Mouse (Mus musculus) stomach, embryonic 14.5 days (tissue): ENCODE data around the gene Dnajc16. TPM values are rescaled to one million over a fixed set of nuclear protein-coding genes. Genes with fewer than 3 reads are reported as not detected.
A peak's percentile ranks its signal among the peaks of the same experiment; 100 is the strongest.

Experiments
- ATAC-seq: fragments of 200-750 bp; cut with Nextera tagmentation; 2 replicates; pipeline ENCODE4 v1.8.0; 2017; ENCODE audit warnings: low read depth, moderate TSS enrichment; ENCODE audit not compliant: insufficient number of reproducible peaks, insufficient read depth, low FRiP score
- H3K27ac ChIP-seq: fragments of 300-500 bp; sonication (generic); 2 replicates; pipeline ENCODE4 v1.5.1; 2014; ENCODE audit warnings: mild to moderate bottlenecking, low read length, moderate library complexity, mixed read lengths
- H3K27me3 ChIP-seq: fragments of 300-500 bp; sonication (generic); 2 replicates; pipeline ENCODE4 v1.6.1; 2014; ENCODE audit warnings: low read length, control low read depth, mixed read lengths; ENCODE audit not compliant: control insufficient read depth, insufficient read depth
- H3K36me3 ChIP-seq: fragments of 300-500 bp; sonication (generic); 2 replicates; pipeline ENCODE4 v1.6.1; 2014; ENCODE audit warnings: mild to moderate bottlenecking, control low read depth, low read length, moderate library complexity, mixed read lengths; ENCODE audit not compliant: control insufficient read depth, insufficient read depth
- H3K4me1 ChIP-seq: fragments of 300-500 bp; sonication (generic); 2 replicates; pipeline ENCODE4 v1.6.1; 2014; ENCODE audit warnings: low read length, control low read depth, mixed read lengths; ENCODE audit not compliant: control insufficient read depth, insufficient read depth
- H3K4me2 ChIP-seq: fragments of 300-500 bp; sonication (generic); replicated peaks from 2 replicates; pipeline ENCODE4 v1.6.1; 2014; ENCODE audit warnings: low read depth, low read length, control low read depth
- H3K4me3 ChIP-seq: fragments of 300-500 bp; sonication (generic); 2 replicates; pipeline ENCODE4 v1.5.1; 2014; ENCODE audit warnings: low read depth, low read length, control low read depth
- H3K9ac ChIP-seq: fragments of 300-500 bp; sonication (generic); replicated peaks from 2 replicates; pipeline ENCODE4 v1.6.1; 2014; ENCODE audit warnings: low read depth, mild to moderate bottlenecking, control low read depth, low read length, moderate library complexity, mixed read lengths
- H3K9me3 ChIP-seq: fragments of 300-500 bp; sonication (generic); 2 replicates; pipeline ENCODE4 v1.6.1; 2016; ENCODE audit warnings: low read depth, low read length, control low read depth; ENCODE audit not compliant: control insufficient read depth
- WGBS: fragments of 180-500 bp; shearing (Covaris S2); extraction: QIAGEN DNeasy Blood & Tissue Kit; methylation state at CpG from one replicate; pipeline ENCODE4 v1.1.7; 2014; 5-methylcytosine and 5-hydroxymethylcytosine counted together
- polyA plus RNA-seq: library from polyadenylated mRNA; unstranded; fragments of >200 nt; fragmentation: Nextera tagmentation; extraction: Ambion mirVana; gene quantifications from 2 replicates; pipeline ENCODE4 v1.2.1, GENCODE M21; 2014

Gene Dnajc16
- polyA plus RNA-seq, 1 experiment from 2014 or later, result 3.7 TPM

GRCm38 (mm10) chr4:141736856-141737255 lies 53.9 kb downstream of the Dnajc16 start:
- H3K4me3 ChIP-seq, result no peak overlapping the region
- ATAC-seq, result no peak

DNA sequence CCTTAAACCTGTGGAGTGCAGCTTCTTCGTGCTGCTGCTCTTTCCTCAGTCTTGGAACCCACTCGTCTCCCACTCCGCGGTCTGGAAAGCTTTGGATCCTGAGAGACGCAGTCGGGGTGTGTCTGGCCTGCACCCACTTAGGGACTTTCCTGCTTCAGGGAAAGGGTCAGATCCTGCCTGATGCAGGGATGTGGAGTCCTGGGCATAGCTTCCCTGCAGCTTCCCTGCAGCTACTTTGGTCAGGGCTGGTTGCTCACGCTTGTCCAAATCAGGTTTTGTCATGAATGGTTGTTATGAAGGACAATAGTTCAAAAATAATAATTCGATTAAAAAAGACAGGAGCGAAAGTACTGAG lies 55.5 kb downstream of the Dnajc16 start:
- no peaks in the 10 kb centered on the region for H3K27me3 ChIP-seq
- ATAC-seq, result no peak; the same call in 1 of the 2 replicates
- peak overlapping the region; percentile 86 for H3K27ac ChIP-seq
- no peaks in the 10 kb centered on the region for H3K4me1 ChIP-seq
- WGBS, result 28% methylated on average over 9 of the region's 9 CpGs
- H3K4me3 ChIP-seq, result peak overlapping the region; percentile 29
- H3K36me3 ChIP-seq, result no peaks in the 10 kb centered on the region
- no peaks in the 10 kb centered on the region for H3K9me3 ChIP-seq
- H3K9ac ChIP-seq, result no peak overlapping the region
- H3K4me2 ChIP-seq, result peak overlapping the region; percentile 40

More at GRCm38 (mm10) chr4:141736856-141737255, 53.9 kb downstream of the Dnajc16 start:
- no peaks in the 10 kb centered on the region for H3K27me3 ChIP-seq
- no peak overlapping the region for H3K9ac ChIP-seq
- no peak overlapping the region for H3K4me2 ChIP-seq
- H3K9me3 ChIP-seq, result no peaks in the 10 kb centered on the region
- WGBS, result 70% methylated on average over 4 of the region's 4 CpGs
- no peak overlapping the region for H3K27ac ChIP-seq
- H3K4me1 ChIP-seq, result no peaks in the 10 kb centered on the region
- no peaks in the 10 kb centered on the region for H3K36me3 ChIP-seq

GRCm38 (mm10) chr4:141734446-141735205 lies 56.1 kb downstream of the Dnajc16 start:
- peak overlapping the region; percentile 86 for H3K27ac ChIP-seq
- peak overlapping the region; percentile 40 for H3K4me2 ChIP-seq
- peak; percentile 95 for ATAC-seq
- H3K9ac ChIP-seq, result 0 out of 2 replicates have a peak overlapping the region, but pooled peaks have one; percentile 21
- H3K4me1 ChIP-seq, result no peaks in the 10 kb centered on the region
- H3K36me3 ChIP-seq, result no peaks in the 10 kb centered on the region
- H3K9me3 ChIP-seq, result no peaks in the 10 kb centered on the region
- H3K27me3 ChIP-seq, result no peaks in the 10 kb centered on the region
- WGBS, result 5% methylated on average over 24 of the region's 24 CpGs
- H3K4me3 ChIP-seq, result peak overlapping the region; percentile 29

DNA sequence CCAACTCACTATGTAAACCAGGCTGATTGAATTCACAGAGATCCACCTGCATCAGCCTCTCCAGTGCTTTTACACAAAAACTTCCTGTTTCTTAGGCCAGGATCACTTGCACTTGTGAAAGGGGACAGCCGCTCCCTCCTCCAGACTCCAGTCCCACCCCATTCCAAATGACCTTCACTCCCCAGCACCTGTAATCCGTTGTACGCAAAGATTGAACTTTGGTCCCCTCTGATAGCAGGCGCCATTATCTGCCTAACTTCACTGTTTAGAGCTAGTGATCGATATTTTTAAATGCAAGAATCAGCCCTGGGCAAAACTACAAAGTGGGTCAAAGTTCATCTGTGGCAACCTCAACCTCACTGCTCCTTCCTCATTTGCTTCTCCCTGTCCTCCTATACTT lies 59.0 kb downstream of the Dnajc16 start:
- no peaks in the 10 kb centered on the region for H3K9me3 ChIP-seq
- no peak for ATAC-seq
- H3K27ac ChIP-seq, result no peak overlapping the region
- H3K36me3 ChIP-seq, result no peaks in the 10 kb centered on the region
- H3K4me3 ChIP-seq, result no peak overlapping the region
- no peaks in the 10 kb centered on the region for H3K27me3 ChIP-seq
- H3K4me2 ChIP-seq, result no peak overlapping the region
- 62% methylated on average over 5 of the region's 5 CpGs for WGBS
- H3K4me1 ChIP-seq, result no peaks in the 10 kb centered on the region
- H3K9ac ChIP-seq, result no peak overlapping the region

DNA sequence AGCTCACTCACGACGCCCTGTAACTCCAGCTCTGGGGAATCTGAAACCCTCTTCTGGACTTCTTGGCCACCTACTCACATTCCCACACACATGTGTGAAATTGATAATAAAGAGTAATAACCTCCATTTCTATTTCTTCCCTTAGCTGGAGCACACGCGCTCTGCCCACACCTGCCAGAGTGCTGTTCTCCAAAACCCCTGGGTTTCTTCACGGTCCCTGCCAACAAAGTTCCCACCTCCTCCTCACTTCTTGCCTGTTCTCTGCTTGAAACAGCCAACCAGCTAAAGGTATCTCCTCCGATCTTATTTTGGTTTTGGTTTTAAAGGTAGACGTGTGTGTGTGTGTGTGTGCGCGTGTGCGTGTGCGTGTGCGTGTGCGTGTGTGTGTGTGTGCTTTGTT lies 60.3 kb downstream of the Dnajc16 start:
- H3K36me3 ChIP-seq, result no peaks in the 10 kb centered on the region
- 82% methylated on average over 13 of the region's 13 CpGs for WGBS
- H3K4me2 ChIP-seq, result no peak overlapping the region
- H3K27ac ChIP-seq, result no peak overlapping the region
- no peak overlapping the region for H3K4me3 ChIP-seq
- no peaks in the 10 kb centered on the region for H3K9me3 ChIP-seq
- H3K4me1 ChIP-seq, result no peaks in the 10 kb centered on the region
- no peaks in the 10 kb centered on the region for H3K27me3 ChIP-seq
- ATAC-seq, result no peak
- no peak overlapping the region for H3K9ac ChIP-seq

- Histone ChIP-seq H3K4me3 (no peak overlapping the region), H3K36me3 (no peaks in the 10 kb centered on the region), H3K4me1 (no peaks in the 10 kb centered on the region), H3K4me2 (no peak overlapping the region), H3K27ac (no peak overlapping the region), H3K27me3 (no peaks in the 10 kb centered on the region), H3K9ac (no peak overlapping the region), H3K9me3 (no peaks in the 10 kb centered on the region)
- 67% methylated on average over 3 of the region's 3 CpGs for WGBS
- ATAC-seq, result peak; percentile 30; the same call in 1 of the 2 replicates
Measured at GRCm38 (mm10) chr4:141729266-141729665, 61.5 kb downstream of the Dnajc16 start.

DNA sequence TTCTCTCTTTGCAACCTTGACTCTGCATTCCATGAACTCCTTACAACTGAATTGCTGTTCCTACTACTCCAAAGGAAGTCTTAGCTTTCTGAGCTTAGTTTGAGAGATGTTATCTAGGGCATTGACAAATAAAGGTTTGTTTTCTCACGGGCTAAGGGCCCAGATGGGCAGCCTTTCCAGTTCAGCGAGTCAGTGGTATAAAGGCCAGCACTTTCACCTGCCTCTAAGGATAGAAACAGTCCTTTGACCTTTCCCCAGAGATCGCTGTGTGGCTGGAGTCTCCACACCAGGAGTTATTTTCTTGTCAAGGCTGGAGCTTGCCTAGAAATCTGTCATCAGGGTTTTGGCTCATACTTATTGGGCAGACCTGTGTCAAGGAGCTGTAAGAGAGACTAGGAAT lies 65.0 kb downstream of the Dnajc16 start:
- no peak overlapping the region for H3K4me2 ChIP-seq
- 41% methylated on average over 3 of the region's 3 CpGs for WGBS
- no peak overlapping the region for H3K27ac ChIP-seq
- H3K9ac ChIP-seq, result no peak overlapping the region
- no peak overlapping the region for H3K4me3 ChIP-seq
- ATAC-seq, result no peak
- no peaks in the 10 kb centered on the region for H3K27me3 ChIP-seq
- H3K4me1 ChIP-seq, result peaks cover 17% of the 10 kb centered on the region
- no peaks in the 10 kb centered on the region; the same call in 1 of the 2 replicates for H3K36me3 ChIP-seq
- H3K9me3 ChIP-seq, result no peaks in the 10 kb centered on the region

DNA sequence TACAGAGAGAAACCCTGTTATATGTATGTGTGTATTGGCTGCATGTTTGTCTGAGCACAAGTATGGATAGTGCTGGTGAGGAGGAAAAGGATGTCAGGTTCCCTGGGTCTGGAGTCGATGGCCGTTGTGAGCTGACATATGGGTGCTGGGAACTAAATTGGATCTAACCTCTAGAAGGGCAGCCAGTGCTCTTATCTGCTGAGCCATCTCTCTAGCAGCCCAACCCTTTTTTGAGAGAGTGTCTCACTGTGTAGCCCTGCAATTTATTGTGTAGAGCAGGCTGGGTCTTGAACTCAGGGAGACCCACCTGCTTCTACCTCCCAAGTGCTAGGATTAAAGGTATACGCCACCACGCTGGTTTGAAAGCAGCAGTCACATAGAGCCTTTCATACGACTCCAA lies 65.5 kb downstream of the Dnajc16 start:
- Histone ChIP-seq H3K36me3 (no peaks in the 10 kb centered on the region; the same call in 1 of the 2 replicates), H3K4me2 (no peak overlapping the region), H3K27ac (0 out of 2 replicates have a peak overlapping the region, but pooled peaks have one; percentile 21), H3K27me3 (no peaks in the 10 kb centered on the region), H3K4me3 (no peak overlapping the region), H3K4me1 (peaks cover 17% of the 10 kb centered on the region), H3K9me3 (no peaks in the 10 kb centered on the region), H3K9ac (no peak overlapping the region)
- 77% methylated on average over 5 of the region's 5 CpGs for WGBS
- ATAC-seq, result no peak

- WGBS, result 72% methylated on average over 11 of the region's 11 CpGs
- H3K4me2 ChIP-seq, result no peak overlapping the region
- H3K4me3 ChIP-seq, result no peak overlapping the region
- no peaks in the 10 kb centered on the region for H3K27me3 ChIP-seq
- peaks cover 6% of the 10 kb centered on the region for H3K36me3 ChIP-seq
- H3K4me1 ChIP-seq, result peaks cover 21% of the 10 kb centered on the region
- no peaks in the 10 kb centered on the region for H3K9me3 ChIP-seq
- no peak for ATAC-seq
- no peak overlapping the region for H3K27ac ChIP-seq
- no peak overlapping the region for H3K9ac ChIP-seq
Measured at GRCm38 (mm10) chr4:141724594-141724993, 66.1 kb downstream of the Dnajc16 start.
